Mouse (Mus musculus) central nervous system, embryonic 14 days (tissue): ENCODE data around the gene Ptpn12. TPM values are rescaled to one million over a fixed set of nuclear protein-coding genes. Genes with fewer than 3 reads are reported as not detected.

ENCODE experiments used
- polyA plus RNA-seq: library from polyadenylated mRNA; depleted of rRNA; stranded (reverse); fragments of >200 nt; gene quantifications from 2 replicates; pipeline ENCODE4 v1.2.3, GENCODE M21; 2012; rRNA removed

Ptpn12 gene
- polyA plus RNA-seq, result 85.6 and 108 TPM in 2 replicates

DNA sequence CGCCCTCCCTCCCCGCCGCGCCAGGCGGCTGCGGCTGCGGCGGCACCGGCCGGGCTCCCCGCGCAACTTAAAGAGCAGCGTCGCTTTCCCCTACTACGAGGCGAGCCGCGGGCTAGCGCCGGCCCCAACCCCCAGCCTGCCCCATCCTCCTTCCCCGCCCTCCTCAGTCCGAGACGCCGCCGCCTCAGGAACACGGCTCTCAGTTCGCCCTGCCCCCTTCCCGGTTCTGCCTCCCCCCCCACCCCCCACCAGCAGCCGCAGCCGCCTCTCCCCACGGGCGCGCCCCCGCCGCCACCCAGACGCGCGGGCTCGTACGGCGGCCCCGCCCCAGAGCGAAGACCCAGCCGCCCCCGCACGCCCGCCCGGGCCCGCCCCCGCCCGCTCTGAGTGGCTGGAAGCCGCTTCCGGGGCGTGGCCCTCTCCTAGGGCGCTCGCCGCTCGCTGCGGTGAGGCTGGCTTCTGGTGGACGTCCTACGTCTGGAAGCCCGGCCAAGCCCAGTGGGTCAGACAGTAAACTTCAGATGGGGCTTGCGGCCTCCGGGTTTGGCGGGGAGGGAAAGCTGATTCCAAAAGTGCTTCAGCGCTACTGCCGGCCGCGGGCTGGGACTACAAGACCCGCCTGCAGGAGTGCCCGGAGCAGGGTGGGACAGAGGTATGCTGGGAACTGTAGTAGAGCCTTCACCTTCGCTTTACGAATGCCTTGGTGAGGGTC, at the start of gene Ptpn12:
Gene Ptpn12 (minus strand): TSS at position 92 of the 712 bp plus-strand sequence.

DNA sequence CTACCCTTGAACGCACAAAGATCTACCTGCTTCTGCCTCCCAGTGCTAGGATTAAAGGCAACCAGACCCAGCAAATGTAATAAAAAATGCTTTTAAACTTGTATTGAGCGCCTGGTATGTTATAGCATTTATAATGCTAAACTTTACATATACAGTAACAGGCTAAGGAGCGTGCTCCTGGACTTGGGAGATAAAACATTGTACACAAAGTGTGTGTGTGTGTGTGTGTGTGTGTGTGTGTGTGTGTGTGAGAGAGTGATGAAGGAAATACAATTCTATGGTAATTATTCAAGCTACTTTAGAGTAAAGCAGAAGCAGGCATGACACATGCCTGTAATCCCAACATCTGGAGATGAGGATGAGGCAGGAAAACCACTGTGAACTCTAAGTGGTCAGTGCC, 99.4 kb downstream of the Ptpn12 start, which contains the start of gene Rsbn1l:
Gene Rsbn1l (minus strand): TSS at position 101 of the 400 bp plus-strand sequence.

Other genes with a start within 250 kb of the Ptpn12 start
- gene Phtf2, start 173.8 kb downstream of the Ptpn12 start, polyA plus RNA-seq, result 12.9 and 13.3 TPM in 2 replicates
- gene Tmem60, start 173.7 kb downstream of the Ptpn12 start, polyA plus RNA-seq, result 37.6 and 43.5 TPM in 2 replicates
- gene Rsbn1l, start 99.5 kb downstream of the Ptpn12 start, polyA plus RNA-seq, result 8.1 and 9.2 TPM in 2 replicates
- gene Gsap, start 130.3 kb upstream of the Ptpn12 start, polyA plus RNA-seq, result 8.6 and 9.9 TPM in 2 replicates